Mouse (Mus musculus) cerebellum, adult 11 months (tissue): ENCODE results near the gene Actrt1.

ENCODE experiments used
- DNase-seq: peaks from one replicate; pipeline ENCODE4 v3.0.0; 2022

The Actrt1 gene

GRCm38 (mm10) chrX:46328707-46329106, at the start of gene Actrt1:
Actrt1 (plus strand) TSS chrX:46329007.
- no peak for DNase-seq

- no peak for DNase-seq
These were observed 2.8 kb downstream of the Actrt1 start for GRCm38 (mm10) chrX:46331463-46332115.
